Mouse (Mus musculus): ENCODE measurements around the gene Ipo11.

Gene Ipo11

GRCm38 (mm10) chr13:106904637-106905036 is 32.1 kb downstream of the Ipo11 start:
- DNase-seq (ENCODE audit: extremely low read depth, low read depth), result no peak

DNA sequence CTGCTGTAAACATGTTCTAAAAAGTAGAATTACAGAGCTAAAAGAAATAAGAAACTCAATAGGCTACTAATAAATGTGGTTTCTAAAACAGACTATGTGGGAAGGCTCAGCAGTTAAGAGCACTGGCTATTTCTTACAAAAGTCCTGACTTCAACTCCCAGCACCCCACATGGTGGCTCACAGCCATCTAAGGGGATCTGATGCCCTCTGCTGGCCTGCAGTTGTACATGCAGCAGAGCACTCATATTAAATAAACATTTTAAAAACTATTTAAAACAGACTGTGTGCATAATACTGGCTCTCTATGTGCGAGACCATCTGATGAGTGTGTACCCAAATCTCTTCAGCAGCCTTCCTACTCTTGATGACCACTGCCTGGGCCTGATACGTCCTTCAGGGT is 42.5 kb downstream of the Ipo11 start:
- no peak for DNase-seq (ENCODE audit: extremely low read depth, low read depth)

- DNase-seq (ENCODE audit: extremely low read depth, low read depth), result no peak
Measured at GRCm38 (mm10) chr13:106893701-106894100, 43.1 kb downstream of the Ipo11 start.

DNA sequence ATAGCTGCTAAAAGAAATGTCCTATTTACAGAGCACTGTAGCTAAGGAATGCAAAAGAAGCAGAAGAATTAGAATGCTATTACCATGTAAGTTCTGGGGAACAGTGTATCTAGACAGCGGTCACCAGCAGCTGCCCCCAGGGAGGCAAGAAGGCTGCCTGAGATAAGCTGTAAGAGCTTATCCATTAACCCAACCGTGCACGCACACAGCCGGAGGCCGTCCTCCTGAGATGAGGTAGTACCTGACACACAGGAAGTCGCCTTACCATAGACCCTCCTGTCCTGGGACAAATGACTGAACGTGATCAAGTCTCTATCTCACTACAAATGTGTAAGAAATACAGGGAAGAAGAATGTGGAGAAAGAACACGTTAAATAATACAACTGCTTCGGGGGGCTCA is 43.6 kb downstream of the Ipo11 start:
- peak; percentile 58 for DNase-seq (ENCODE audit: extremely low read depth, low read depth)

DNA sequence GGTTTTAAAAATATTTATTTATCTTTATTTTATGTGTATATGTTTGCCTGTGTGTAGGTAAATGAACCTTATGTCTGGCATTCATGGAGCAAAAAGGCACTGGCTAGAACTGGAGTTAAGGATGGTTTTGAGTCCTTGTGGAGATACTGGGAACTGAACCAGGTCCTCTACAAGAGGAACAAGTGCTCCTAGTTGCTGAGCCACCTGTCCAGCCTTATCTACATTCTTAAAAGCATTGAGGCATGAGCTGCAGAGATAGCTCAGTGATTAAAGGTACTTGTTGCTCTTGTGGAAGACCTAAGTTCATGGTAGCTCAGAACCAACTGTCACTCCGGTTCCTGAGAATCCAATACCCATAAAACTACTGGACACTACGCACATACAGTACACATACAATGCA is 49.4 kb downstream of the Ipo11 start:
- DNase-seq (ENCODE audit: extremely low read depth, low read depth), result no peak

DNA sequence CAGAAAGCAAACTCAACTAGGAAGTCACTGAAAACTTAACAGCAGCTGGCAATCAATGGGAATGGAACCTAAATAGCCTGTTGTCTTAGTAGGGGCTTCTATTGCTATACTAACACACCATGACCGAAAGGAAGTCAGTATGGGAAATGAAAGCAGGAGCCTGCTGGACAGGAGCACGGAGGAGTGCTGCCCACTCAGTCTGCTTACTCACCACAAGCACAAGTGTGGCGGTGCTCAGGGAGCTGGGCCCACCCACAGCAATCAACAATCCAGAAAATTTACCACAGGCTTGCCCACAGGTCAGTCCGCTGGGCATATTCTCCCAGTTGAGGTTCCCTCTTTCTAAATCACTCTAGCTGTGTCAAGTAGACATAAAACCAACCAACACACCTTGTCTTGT is 52.5 kb downstream of the Ipo11 start:
- DNase-seq (ENCODE audit: extremely low read depth, low read depth), result no peak

DNA sequence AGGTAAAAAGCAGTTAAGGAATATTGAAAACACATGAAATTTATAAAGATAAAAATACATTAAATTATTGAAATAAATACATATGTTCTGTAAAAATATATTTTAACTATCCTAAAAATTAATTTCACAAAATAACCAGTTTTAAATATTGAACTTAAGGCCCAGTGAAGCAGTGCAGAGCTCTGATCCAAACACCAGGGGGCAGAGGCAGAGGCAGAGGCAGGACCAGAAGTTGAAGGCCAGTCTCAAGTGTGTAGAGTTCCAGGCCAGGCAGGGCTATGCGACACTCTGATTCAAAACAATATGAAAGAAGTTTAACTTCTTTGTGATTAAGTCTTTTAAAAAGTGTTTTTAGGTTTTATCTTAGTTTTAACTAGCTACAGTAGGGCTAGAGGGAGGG is 60.5 kb downstream of the Ipo11 start:
- DNase-seq (ENCODE audit: extremely low read depth, low read depth), result no peak

- peak; percentile 68 for DNase-seq (ENCODE audit: extremely low read depth, low read depth)
Measured at GRCm38 (mm10) chr13:106865547-106865946, 71.2 kb downstream of the Ipo11 start.

- no peak for DNase-seq (ENCODE audit: extremely low read depth, low read depth)
Measured at GRCm38 (mm10) chr13:106858779-106859178, 78.0 kb downstream of the Ipo11 start.

DNA sequence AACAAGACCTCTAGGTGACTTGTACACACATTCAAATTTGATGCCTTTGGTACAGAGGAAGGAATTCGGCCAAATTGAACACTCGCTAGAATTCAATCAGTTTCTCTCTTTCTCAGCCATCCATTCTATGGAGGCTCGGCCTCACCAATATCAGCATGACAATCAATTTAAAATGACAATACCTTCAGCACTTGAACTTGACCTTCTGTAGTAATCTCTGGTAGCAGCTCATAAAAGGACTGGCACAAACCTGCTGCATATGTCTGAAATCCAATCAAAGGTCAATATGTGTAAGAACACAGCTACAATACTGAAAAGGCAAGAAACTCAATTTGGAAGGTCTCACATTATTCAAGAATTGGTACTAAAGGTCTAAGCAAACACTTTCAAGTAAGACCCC is 80.2 kb downstream of the Ipo11 start:
- no peak for DNase-seq (ENCODE audit: extremely low read depth, low read depth)

- no peak for DNase-seq (ENCODE audit: extremely low read depth, low read depth)
Measured at GRCm38 (mm10) chr13:106847534-106847933, 89.2 kb downstream of the Ipo11 start.

DNA sequence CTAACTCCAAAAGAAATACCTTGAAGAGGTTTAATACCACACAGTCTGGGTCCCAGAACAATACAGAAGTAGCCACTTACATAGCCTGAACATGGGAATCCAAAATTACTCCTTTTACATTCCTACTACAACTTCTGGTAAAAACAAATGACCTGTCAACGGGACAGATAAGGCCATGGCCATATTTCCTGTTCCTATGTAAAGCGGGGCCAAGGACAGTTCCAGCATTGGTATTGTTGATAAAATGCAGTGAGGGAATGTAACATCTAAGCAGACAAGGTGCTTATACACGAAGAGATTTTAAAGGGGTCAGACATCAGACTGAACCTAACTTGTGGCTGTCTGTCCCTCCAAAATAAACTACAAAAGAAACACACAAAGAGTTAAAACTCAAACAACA is 91.8 kb downstream of the Ipo11 start:
- DNase-seq (ENCODE audit: extremely low read depth, low read depth), result no peak

DNA sequence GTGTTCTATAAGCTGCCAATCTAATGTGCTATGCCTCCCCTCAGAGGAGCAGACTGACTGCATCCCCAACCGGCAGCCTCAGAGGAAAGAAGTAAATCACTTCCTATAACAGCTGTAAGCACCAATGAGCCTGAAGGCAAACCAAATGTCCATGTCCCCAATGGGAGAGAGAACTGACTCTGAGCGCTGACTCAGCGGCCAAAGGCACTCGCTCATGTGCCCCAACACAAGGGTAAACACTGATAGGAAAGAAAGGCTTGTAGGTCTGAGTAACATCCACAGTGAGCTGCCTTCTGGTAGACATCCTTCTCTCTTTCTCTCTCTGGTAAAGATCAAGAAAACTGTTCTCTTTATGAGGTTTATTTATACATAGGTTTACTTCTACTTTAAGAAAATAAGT is 94.2 kb downstream of the Ipo11 start:
- no peak for DNase-seq (ENCODE audit: extremely low read depth, low read depth)

- no peak for DNase-seq (ENCODE audit: extremely low read depth, low read depth)
Measured at GRCm38 (mm10) chr13:106838778-106839177, 98.0 kb downstream of the Ipo11 start.

- no peak for DNase-seq (ENCODE audit: extremely low read depth, low read depth)
Measured at GRCm38 (mm10) chr13:106836527-106836879, 100.3 kb downstream of the Ipo11 start.

GRCm38 (mm10) chr13:106835844-106836526 is 100.8 kb downstream of the Ipo11 start:
- DNase-seq (ENCODE audit: extremely low read depth, low read depth), result peak; percentile 41

- no peak for DNase-seq (ENCODE audit: extremely low read depth, low read depth)
Measured at GRCm38 (mm10) chr13:106830029-106830428, 106.7 kb downstream of the Ipo11 start.

- DNase-seq (ENCODE audit: extremely low read depth, low read depth), result no peak
Measured at GRCm38 (mm10) chr13:106829327-106829997, 107.3 kb downstream of the Ipo11 start.

DNA sequence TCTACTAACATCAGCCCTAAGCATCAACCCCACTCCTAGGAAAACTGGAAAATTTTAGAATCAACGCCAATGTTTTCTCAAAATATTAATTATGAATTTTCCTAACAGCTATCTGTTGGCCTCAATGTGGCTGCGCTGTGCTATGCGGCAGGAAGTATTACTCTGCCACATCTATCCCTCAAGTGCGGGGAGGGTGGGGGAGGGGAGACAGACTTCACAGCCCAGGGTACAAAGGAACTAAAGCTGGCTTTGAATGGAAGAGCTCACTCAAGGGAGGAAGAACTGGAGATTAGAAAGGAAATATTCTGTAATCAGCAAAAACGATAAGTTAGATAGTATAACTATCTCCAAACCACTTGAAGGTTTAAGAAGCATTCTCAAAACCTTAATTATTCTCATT is 111.1 kb downstream of the Ipo11 start:
- DNase-seq (ENCODE audit: extremely low read depth, low read depth), result no peak

GRCm38 (mm10) chr13:106823875-106824191 is 112.9 kb downstream of the Ipo11 start:
- no peak for DNase-seq (ENCODE audit: extremely low read depth, low read depth)

GRCm38 (mm10) chr13:106823121-106823874 is 113.5 kb downstream of the Ipo11 start:
- no peak for DNase-seq (ENCODE audit: extremely low read depth, low read depth)

DNA sequence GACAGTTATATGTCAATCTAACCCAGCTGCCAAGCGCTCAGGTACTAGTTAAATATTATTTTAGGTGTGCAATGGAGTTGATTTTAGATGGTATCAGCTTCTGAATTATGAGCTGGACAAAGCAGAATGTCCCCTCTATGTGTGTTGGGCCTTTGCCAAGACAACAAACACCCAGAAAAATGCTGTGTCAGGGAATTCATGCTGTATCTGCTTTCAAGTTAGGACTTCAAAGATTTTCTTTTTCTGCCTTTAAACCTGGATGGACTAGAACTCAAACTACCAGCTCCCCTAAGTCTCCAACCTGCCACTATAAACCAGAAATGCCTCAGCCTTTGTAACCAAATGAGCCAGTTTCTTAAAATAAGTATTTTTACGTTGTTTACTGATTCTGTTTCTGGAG is 116.6 kb downstream of the Ipo11 start:
- DNase-seq (ENCODE audit: extremely low read depth, low read depth), result no peak

DNA sequence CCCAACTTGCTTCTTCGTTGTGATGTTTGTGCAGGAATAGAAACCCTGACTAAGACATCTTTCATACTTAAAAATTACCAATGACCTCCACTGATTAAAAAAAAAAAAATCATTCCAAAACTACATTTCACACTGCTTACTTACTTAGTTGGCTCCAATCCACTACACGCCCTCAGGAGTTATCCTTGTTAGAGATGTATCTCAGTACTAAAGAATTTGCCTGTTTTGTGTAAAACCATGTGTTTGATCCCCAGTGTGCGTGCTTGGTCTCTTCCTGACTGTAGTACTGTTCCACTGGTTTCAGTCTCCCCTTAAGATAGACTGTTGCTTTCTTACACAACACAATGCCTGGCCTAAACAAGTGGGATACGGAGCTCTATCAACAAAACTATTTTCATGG is 117.0 kb downstream of the Ipo11 start:
- no peak for DNase-seq (ENCODE audit: extremely low read depth, low read depth)
